Mouse (Mus musculus) hindbrain, embryonic 14.5 days (tissue): ENCODE results near the gene Dstn. TPM values are rescaled to one million over a fixed set of nuclear protein-coding genes. Genes with fewer than 3 reads are reported as not detected.

ENCODE experiments used
- ATAC-seq: fragments of 200-750 bp; cut with Nextera tagmentation; 2 replicates; pipeline ENCODE4 v1.8.0; 2017; ENCODE audit warnings: moderate number of reproducible peaks, mild to moderate bottlenecking, moderate TSS enrichment, moderate library complexity; ENCODE audit not compliant: low FRiP score
- DNase-seq: peaks from one replicate; pipeline ENCODE4 v3.0.0-alpha.2; 2015; ENCODE audit warnings: low spot score
- H3K27ac ChIP-seq: fragments of 300-500 bp; sonication (generic); 2 replicates; pipeline ENCODE4 v1.5.1; 2014; ENCODE audit warnings: mild to moderate bottlenecking, moderate library complexity
- H3K27me3 ChIP-seq: fragments of 300-500 bp; sonication (generic); 2 replicates; pipeline ENCODE4 v1.6.1; 2014; ENCODE audit warnings: mild to moderate bottlenecking, low read length, mixed read lengths; ENCODE audit not compliant: control insufficient read depth, insufficient read depth
- H3K36me3 ChIP-seq: fragments of 300-500 bp; sonication (generic); replicated peaks from 2 replicates; pipeline ENCODE4 v1.6.1; 2014; ENCODE audit not compliant: control insufficient read depth, insufficient read depth
- H3K4me1 ChIP-seq: fragments of 300-500 bp; sonication (generic); replicated peaks from 2 replicates; pipeline ENCODE4 v1.6.1; 2014; ENCODE audit warnings: antibody characterized with exemption, low read length, mixed read lengths; ENCODE audit not compliant: control insufficient read depth, insufficient read depth
- H3K4me2 ChIP-seq: fragments of 300-500 bp; sonication (generic); replicated peaks from 2 replicates; pipeline ENCODE4 v1.6.1; 2014; ENCODE audit warnings: mild to moderate bottlenecking, moderate library complexity
- H3K4me3 ChIP-seq: fragments of 300-500 bp; sonication (generic); replicated peaks from 2 replicates; pipeline ENCODE4 v1.5.1; 2014; ENCODE audit warnings: mild to moderate bottlenecking, low read length
- H3K9ac ChIP-seq: fragments of 300-500 bp; sonication (generic); 2 replicates; pipeline ENCODE4 v1.6.1; 2014
- H3K9me3 ChIP-seq: fragments of 300-500 bp; sonication (generic); 2 replicates; pipeline ENCODE4 v1.6.1; 2016; ENCODE audit warnings: low read length; ENCODE audit not compliant: control insufficient read depth
- WGBS: fragments of 180-500 bp; shearing (Covaris S2); extraction: QIAGEN DNeasy Blood & Tissue Kit; methylation state at CpG from one replicate; pipeline ENCODE4 v1.1.7; 2014; 5-methylcytosine and 5-hydroxymethylcytosine counted together
- polyA plus RNA-seq: library from polyadenylated mRNA; unstranded; fragments of >200 nt; fragmentation: Nextera tagmentation; extraction: Ambion mirVana; gene quantifications from 2 replicates; pipeline ENCODE4 v1.2.1, GENCODE M21; 2014

The Dstn gene
- polyA plus RNA-seq, 1 experiment from 2014 or later: 461 TPM

DNA sequence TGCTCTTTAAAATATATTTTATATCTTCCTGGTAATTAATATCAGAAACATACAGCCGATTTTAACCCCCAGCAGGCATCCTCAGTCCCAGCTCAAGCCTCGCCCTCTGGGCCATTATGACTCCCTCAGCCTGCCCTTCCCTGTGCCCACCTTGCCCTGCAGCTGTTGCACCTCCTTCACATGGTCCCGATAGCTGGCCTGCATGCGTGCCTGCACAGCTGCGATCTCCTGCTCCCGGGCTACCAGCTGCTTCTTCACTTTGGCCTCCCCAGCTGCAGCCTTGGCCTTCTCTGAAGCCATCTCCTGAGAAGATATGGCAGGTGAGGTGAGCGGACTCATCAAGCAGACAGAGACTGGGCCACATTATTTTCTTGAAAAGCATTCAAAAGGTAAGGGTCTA is 54.1 kb downstream of the Dstn start:
- Histone ChIP-seq H3K4me3 (no peak overlapping the region), H3K36me3 (peaks cover 76% of the 10 kb centered on the region)

DNA sequence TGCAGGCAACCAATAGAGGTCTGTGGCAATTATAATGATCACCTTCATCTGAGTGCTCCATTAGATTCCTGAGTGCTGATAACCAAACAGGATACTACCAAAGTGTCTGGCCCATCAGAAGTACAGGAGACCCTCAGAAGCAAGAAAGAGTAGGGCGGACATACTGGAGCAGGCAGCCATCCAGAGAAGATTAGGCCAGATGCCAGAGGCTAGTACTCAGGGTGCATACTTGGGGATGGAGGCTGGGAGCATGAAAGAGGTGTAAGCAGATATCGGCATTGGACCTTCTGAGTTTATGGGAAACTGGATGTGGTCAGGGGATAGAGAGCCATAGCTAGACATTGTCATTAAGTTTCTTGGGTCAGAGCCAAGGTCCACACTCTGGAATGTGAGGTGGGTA is 55.7 kb downstream of the Dstn start:
- Histone ChIP-seq H3K4me1 (no peaks in the 10 kb centered on the region), H3K27ac (no peak overlapping the region), H3K4me3 (no peak overlapping the region), H3K27me3 (no peaks in the 10 kb centered on the region), H3K9me3 (no peaks in the 10 kb centered on the region), H3K36me3 (peaks cover 61% of the 10 kb centered on the region), H3K9ac (no peak overlapping the region), H3K4me2 (no peak overlapping the region)
- ATAC-seq: no peak
- DNase-seq: no peak
- WGBS: 100% methylated on average over 2 of the region's 2 CpGs

More for the DNA sequence above, 54.1 kb downstream of the Dstn start:
- ATAC-seq (no peak), DNase-seq (no peak)
- no peaks in the 10 kb centered on the region for H3K27me3 ChIP-seq
- no peaks in the 10 kb centered on the region for H3K9me3 ChIP-seq
- H3K27ac ChIP-seq: no peak overlapping the region
- H3K4me2 ChIP-seq: no peak overlapping the region
- H3K4me1 ChIP-seq: no peaks in the 10 kb centered on the region
- H3K9ac ChIP-seq: no peak overlapping the region
- 97% methylated on average over 7 of the region's 7 CpGs for WGBS

DNA sequence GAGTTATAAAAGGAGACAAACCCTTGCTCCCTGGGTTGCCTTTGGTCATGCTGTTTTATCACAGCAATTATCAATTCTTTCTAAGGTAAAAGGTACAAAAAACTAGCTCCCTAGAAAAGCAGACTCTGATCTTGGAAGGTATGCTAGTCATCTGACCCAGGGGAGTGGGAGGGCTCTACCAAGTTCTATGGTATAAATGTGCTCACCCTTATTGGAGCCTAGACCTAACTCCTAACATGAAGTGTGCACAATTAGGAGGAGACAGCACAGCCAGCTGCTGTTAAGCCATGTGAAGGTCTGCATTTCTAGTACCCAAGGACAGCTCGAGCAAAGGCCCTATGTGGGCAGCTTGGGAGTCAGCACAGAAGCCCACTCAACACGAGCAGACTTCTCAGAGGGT is 56.8 kb downstream of the Dstn start:
- no peak overlapping the region for H3K4me2 ChIP-seq
- peaks cover 50% of the 10 kb centered on the region for H3K36me3 ChIP-seq
- 88% methylated on average over 2 of the region's 2 CpGs for WGBS
- no peak overlapping the region for H3K27ac ChIP-seq
- H3K4me3 ChIP-seq: no peak overlapping the region
- ATAC-seq (no peak), DNase-seq (no peak)
- no peaks in the 10 kb centered on the region for H3K4me1 ChIP-seq
- H3K27me3 ChIP-seq: no peaks in the 10 kb centered on the region
- no peaks in the 10 kb centered on the region for H3K9me3 ChIP-seq
- H3K9ac ChIP-seq: no peak overlapping the region

DNA sequence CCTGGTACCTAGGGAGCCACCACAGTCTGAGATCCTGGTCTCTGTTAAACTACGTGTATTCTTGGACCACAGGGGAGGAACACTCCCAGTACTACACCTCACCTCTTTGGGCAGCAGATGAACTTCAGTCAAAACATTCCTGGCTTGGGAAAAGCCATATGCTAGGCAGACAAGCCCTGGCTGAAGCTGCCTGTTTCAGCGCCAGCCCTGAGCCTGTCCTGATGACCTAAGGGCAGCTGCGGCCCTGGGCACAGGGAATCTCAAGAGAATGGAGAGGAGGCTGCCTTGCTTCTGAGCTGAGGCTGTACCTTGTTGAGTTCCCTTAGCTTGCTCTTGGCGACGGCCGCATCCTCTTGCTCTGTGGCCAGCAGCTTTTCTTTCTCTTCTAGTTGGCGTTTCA is 58.0 kb downstream of the Dstn start:
- DNase-seq (no peak), ATAC-seq (no peak)
- 91% methylated on average over 7 of the region's 7 CpGs for WGBS
- no peaks in the 10 kb centered on the region for H3K4me1 ChIP-seq
- H3K36me3 ChIP-seq: peaks cover 41% of the 10 kb centered on the region
- no peak overlapping the region for H3K4me2 ChIP-seq
- H3K9ac ChIP-seq: no peak overlapping the region
- H3K27me3 ChIP-seq: no peaks in the 10 kb centered on the region
- no peak overlapping the region for H3K27ac ChIP-seq
- H3K4me3 ChIP-seq: no peak overlapping the region
- H3K9me3 ChIP-seq: no peaks in the 10 kb centered on the region

DNA sequence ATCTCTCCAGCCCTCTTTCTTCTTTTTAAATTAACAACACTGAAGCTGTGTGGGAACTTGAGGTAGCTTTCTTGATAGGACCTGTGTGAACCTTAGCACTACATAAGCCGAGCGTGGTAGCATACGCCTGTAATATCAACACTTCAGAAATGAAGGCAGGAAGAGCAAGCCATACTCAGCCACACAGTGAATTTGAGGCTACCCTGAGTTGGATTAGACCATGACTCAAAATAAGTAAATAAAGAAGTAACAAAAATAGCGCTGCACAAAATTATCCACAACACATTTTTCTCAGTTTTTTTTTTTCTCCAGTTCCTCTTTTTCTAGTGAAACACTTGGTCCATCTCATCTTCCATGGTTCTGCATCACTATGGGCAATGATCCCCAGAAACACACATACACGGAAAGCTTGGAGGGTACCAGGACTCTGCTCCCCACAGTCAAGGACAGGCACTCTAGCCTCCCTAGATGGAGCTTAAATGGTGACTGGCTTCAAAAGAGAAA is 60.1 kb downstream of the Dstn start:
- WGBS: 99% methylated on average over 5 of the region's 5 CpGs
- H3K27me3 ChIP-seq: no peaks in the 10 kb centered on the region
- H3K9ac ChIP-seq: no peak overlapping the region
- H3K4me1 ChIP-seq: no peaks in the 10 kb centered on the region
- H3K36me3 ChIP-seq: peaks cover 23% of the 10 kb centered on the region
- no peak overlapping the region for H3K27ac ChIP-seq
- H3K4me2 ChIP-seq: no peak overlapping the region
- no peaks in the 10 kb centered on the region for H3K9me3 ChIP-seq
- ATAC-seq (no peak), DNase-seq (no peak)
- no peak overlapping the region for H3K4me3 ChIP-seq

DNA sequence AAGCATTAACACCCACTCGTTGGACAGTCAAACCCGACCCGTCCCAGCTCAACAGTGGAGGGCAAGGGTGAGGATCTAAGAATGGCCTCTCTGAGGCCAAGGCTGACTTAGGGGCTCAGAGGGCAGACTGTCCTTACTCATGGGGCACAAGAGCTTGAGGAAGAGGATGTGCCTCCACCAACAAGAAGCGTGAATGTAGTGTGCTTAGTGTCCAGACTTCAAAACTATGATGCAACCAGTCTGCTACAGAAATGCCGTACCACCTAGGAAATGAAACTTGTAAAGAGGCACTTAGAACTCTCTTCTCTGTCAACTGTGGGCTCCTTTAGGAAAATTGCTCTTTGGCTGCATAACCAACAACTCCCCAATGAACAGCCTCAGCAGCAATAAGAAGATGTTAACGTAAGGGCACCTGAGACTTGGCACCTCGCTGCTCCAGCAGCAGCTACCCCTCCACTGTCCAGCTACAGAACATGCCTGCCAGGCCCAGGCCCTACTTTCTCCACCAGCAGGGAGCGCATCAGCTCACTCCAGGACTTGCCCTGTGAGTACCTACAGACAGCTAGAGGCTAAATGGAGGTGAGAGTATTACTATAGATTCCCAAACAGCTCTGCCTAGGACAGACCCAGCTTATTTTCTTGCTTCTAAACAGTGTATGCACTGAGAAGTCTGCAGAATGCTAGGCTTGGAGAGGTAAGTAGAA is 63.5 kb downstream of the Dstn start:
- no peak overlapping the region for H3K4me2 ChIP-seq
- H3K4me1 ChIP-seq: no peaks in the 10 kb centered on the region
- ATAC-seq: no peak
- no peak overlapping the region for H3K27ac ChIP-seq
- WGBS: 91% methylated on average over 8 of the region's 8 CpGs
- no peak for DNase-seq
- no peaks in the 10 kb centered on the region for H3K9me3 ChIP-seq
- no peak overlapping the region for H3K9ac ChIP-seq
- no peak overlapping the region for H3K4me3 ChIP-seq
- H3K27me3 ChIP-seq: no peaks in the 10 kb centered on the region
- no peaks in the 10 kb centered on the region; the same call in 1 of the 2 replicates for H3K36me3 ChIP-seq

DNA sequence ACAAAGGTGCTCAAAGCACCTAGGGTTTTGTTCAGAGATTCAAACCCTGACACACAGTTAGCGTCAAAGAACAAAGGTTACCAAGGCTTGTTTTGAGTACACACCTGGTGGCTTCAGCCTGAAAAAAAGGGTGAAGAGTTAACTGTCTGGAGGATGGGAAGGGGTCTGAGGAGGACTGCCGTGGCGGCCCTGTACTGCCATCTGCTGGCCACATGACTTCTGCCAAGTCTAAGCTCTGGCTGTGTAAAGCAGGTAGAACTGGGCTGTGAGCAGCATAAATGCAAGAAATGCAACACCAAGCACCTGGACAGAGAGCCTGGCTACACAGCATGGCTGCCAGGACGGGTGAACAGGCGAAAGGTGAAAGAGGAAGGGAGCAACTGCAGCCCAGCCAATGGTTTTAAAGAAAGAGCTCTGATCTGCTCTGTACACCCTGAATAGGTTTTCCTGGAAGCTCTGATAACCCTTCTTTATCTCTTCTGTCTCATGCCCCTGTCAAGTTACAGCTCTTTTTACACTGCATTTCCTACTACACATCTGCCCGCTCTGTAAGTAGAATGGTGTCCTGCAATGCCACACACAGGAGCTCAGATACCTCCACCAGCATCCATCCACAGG is 65.8 kb downstream of the Dstn start:
- H3K27ac ChIP-seq: no peak overlapping the region
- H3K4me3 ChIP-seq: no peak overlapping the region
- H3K4me2 ChIP-seq: no peak overlapping the region
- no peaks in the 10 kb centered on the region for H3K27me3 ChIP-seq
- H3K36me3 ChIP-seq: no peaks in the 10 kb centered on the region; the same call in 1 of the 2 replicates
- H3K9me3 ChIP-seq: no peaks in the 10 kb centered on the region
- WGBS: 40% methylated on average over 6 of the region's 6 CpGs
- ATAC-seq: peak; percentile 91
- no peak overlapping the region for H3K9ac ChIP-seq
- no peaks in the 10 kb centered on the region for H3K4me1 ChIP-seq
- peak; percentile 90 for DNase-seq

DNA sequence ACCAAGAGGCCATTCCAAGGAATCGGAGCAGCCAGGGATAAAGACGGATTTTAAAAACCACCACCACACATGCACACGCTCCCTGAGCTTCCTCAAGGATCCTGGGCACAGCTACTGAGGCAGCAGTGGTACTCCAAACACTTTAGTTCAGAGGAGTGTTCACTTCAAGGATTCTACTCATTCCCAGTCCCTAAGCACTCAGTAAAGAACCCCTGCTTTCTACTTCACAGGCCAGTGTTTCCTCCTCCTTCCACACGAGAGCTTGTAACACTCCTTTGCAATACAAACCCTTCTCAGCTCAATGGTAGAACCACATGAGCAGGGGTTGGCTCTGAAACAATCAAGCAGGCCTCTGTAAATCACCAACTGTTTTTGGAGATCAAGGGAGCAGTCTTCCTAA is 67.0 kb downstream of the Dstn start:
- DNase-seq (no peak), ATAC-seq (no peak)
- no peak overlapping the region for H3K4me2 ChIP-seq
- H3K27ac ChIP-seq: no peak overlapping the region
- no peak overlapping the region for H3K9ac ChIP-seq
- no peaks in the 10 kb centered on the region; the same call in 1 of the 2 replicates for H3K36me3 ChIP-seq
- no peaks in the 10 kb centered on the region for H3K27me3 ChIP-seq
- H3K4me1 ChIP-seq: no peaks in the 10 kb centered on the region
- H3K9me3 ChIP-seq: no peaks in the 10 kb centered on the region
- H3K4me3 ChIP-seq: no peak overlapping the region
- WGBS: 85% methylated on average over 4 of the region's 4 CpGs

DNA sequence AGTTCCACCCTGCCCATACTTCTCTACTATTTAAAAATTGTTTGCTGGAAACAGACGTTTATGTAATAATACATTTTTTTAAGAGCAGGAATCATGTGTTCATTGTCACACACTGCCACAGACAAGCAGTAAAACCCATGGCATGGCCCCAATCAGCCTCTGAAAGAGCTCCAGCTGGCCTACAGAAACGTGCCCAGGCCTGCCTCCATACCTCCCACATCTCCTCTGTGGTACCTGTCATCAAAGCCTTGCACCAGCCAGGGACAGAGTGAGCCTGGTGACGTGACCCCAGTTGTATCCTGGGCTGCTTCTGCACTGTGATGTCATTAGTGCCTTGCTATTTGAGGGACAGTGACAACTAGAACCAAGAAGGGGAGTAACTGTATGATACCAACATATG is 67.8 kb downstream of the Dstn start:
- Histone ChIP-seq H3K9me3 (no peaks in the 10 kb centered on the region), H3K36me3 (no peaks in the 10 kb centered on the region; the same call in none of the 2 replicates), H3K4me2 (no peak overlapping the region), H3K9ac (no peak overlapping the region), H3K27me3 (no peaks in the 10 kb centered on the region), H3K27ac (no peak overlapping the region), H3K4me3 (no peak overlapping the region), H3K4me1 (no peaks in the 10 kb centered on the region)
- ATAC-seq (no peak), DNase-seq (no peak)
- 51% methylated on average over 3 of the region's 3 CpGs for WGBS
